Mouse (Mus musculus) splenic B cell, adult 2 months (primary cell): ENCODE results near the gene Slc35b2.

ENCODE experiments used
- DNase-seq: peaks from one replicate; pipeline ENCODE4 v3.0.0-alpha.2; 2011; ENCODE audit warnings: low read depth, low spot score
- H3K27me3 ChIP-seq: 2 replicates; pipeline ENCODE4 v1.6.1; 2012; ENCODE audit warnings: mild to moderate bottlenecking, low read length, moderate library complexity, mixed read lengths; ENCODE audit not compliant: control insufficient read depth, poor library complexity, insufficient read depth, severe bottlenecking
- H3K36me3 ChIP-seq: 2 replicates; pipeline ENCODE4 v1.6.1; 2012; ENCODE audit warnings: mild to moderate bottlenecking, low read length, moderate library complexity, mixed read lengths; ENCODE audit not compliant: control insufficient read depth, poor library complexity, insufficient read depth, severe bottlenecking

Slc35b2 gene

GRCm38 (mm10) chr17:45580958-45581477 is 17.3 kb downstream of the Slc35b2 start:
- no peaks in the 10 kb centered on the region for H3K36me3 ChIP-seq
- H3K27me3 ChIP-seq, result no peaks in the 10 kb centered on the region
- DNase-seq, result peak; percentile 41

- H3K36me3 ChIP-seq, result no peaks in the 10 kb centered on the region
- peak; percentile 88 for DNase-seq
- no peaks in the 10 kb centered on the region for H3K27me3 ChIP-seq
Measured at GRCm38 (mm10) chr17:45581567-45581983, 17.9 kb downstream of the Slc35b2 start.

- no peak for DNase-seq
- H3K36me3 ChIP-seq, result no peaks in the 10 kb centered on the region
- no peaks in the 10 kb centered on the region for H3K27me3 ChIP-seq
Measured at GRCm38 (mm10) chr17:45582188-45582587, 18.5 kb downstream of the Slc35b2 start.

- Histone ChIP-seq H3K36me3 (no peaks in the 10 kb centered on the region), H3K27me3 (no peaks in the 10 kb centered on the region)
- peak; percentile 78 for DNase-seq
Measured at GRCm38 (mm10) chr17:45582715-45583355, 19.2 kb downstream of the Slc35b2 start.

- no peaks in the 10 kb centered on the region for H3K27me3 ChIP-seq
- DNase-seq, result peak; percentile 55
- no peaks in the 10 kb centered on the region for H3K36me3 ChIP-seq
Measured at GRCm38 (mm10) chr17:45584096-45584896, 20.6 kb downstream of the Slc35b2 start.

- H3K27me3 ChIP-seq, result no peaks in the 10 kb centered on the region
- peak; percentile 74 for DNase-seq
- no peaks in the 10 kb centered on the region for H3K36me3 ChIP-seq
Measured at GRCm38 (mm10) chr17:45584939-45585678, 21.4 kb downstream of the Slc35b2 start.

GRCm38 (mm10) chr17:45585725-45586448 is 22.2 kb downstream of the Slc35b2 start:
- H3K27me3 ChIP-seq, result no peaks in the 10 kb centered on the region

GRCm38 (mm10) chr17:45586449-45586837 is 22.8 kb downstream of the Slc35b2 start:
- peak; percentile 33 for DNase-seq
- H3K36me3 ChIP-seq, result no peaks in the 10 kb centered on the region
- no peaks in the 10 kb centered on the region for H3K27me3 ChIP-seq

More at GRCm38 (mm10) chr17:45585725-45586448, 22.2 kb downstream of the Slc35b2 start:
- H3K36me3 ChIP-seq, result no peaks in the 10 kb centered on the region
- DNase-seq, result no peak

GRCm38 (mm10) chr17:45588370-45588769 is 24.7 kb downstream of the Slc35b2 start:
- DNase-seq, result no peak
- no peaks in the 10 kb centered on the region for H3K27me3 ChIP-seq
- H3K36me3 ChIP-seq, result no peaks in the 10 kb centered on the region

GRCm38 (mm10) chr17:45589236-45589635 is 25.6 kb downstream of the Slc35b2 start:
- no peaks in the 10 kb centered on the region for H3K27me3 ChIP-seq
- no peak for DNase-seq
- H3K36me3 ChIP-seq, result no peaks in the 10 kb centered on the region

GRCm38 (mm10) chr17:45589844-45590243 is 26.2 kb downstream of the Slc35b2 start:
- Histone ChIP-seq H3K27me3 (no peaks in the 10 kb centered on the region), H3K36me3 (no peaks in the 10 kb centered on the region)
- DNase-seq, result no peak

GRCm38 (mm10) chr17:45590410-45590809 is 26.7 kb downstream of the Slc35b2 start:
- no peak for DNase-seq
- H3K27me3 ChIP-seq, result no peaks in the 10 kb centered on the region
- no peaks in the 10 kb centered on the region for H3K36me3 ChIP-seq

- no peak for DNase-seq
- H3K36me3 ChIP-seq, result no peaks in the 10 kb centered on the region
- H3K27me3 ChIP-seq, result no peaks in the 10 kb centered on the region
Measured at GRCm38 (mm10) chr17:45591701-45592605, 28.3 kb downstream of the Slc35b2 start.
